Mouse (Mus musculus): ENCODE results near the gene Nudt3. TPM values are rescaled to one million over a fixed set of nuclear protein-coding genes. Genes with fewer than 3 reads are reported as not detected.

Nudt3 gene
- polyA plus RNA-seq, 1 experiment, result 142 TPM

- Histone ChIP-seq H3K79me2 (ENCODE audit: control insufficient read depth, insufficient read depth) (no peaks in the 10 kb centered on the region), H3ac (ENCODE audit: control insufficient read depth, insufficient read length) (peak overlapping the region; percentile 3), H3K27me3 (ENCODE audit: control insufficient read depth, insufficient read depth, insufficient read length) (no peaks in the 10 kb centered on the region), H3K4me2 (ENCODE audit: low read depth) (peak overlapping the region; percentile 87), H3K4me3 (peak overlapping the region; percentile 49), H3K36me3 (ENCODE audit: control insufficient read depth, insufficient read depth) (no peaks in the 10 kb centered on the region)
- TF ChIP-seq E2F4 (IDR thresholded peaks at IDR 0.05; ENCODE audit: insufficient read depth) (no peak), POLR2AphosphoS2 (IDR thresholded peaks at IDR 0.05; ENCODE audit: insufficient read length, low read depth) (peak; percentile 37)
These were observed 57.4 kb downstream of the Nudt3 start for GRCm38 (mm10) chr17:27565942-27566267.

GRCm38 (mm10) chr17:27565163-27565941 lies 57.9 kb downstream of the Nudt3 start, which contains the start of gene AI413582:
TSS of gene AI413582 (minus strand) at chr17:27565756.
- H3K27me3 ChIP-seq (ENCODE audit: control insufficient read depth, insufficient read depth, insufficient read length), result no peaks in the 10 kb centered on the region
- H3K79me2 ChIP-seq (ENCODE audit: control insufficient read depth, insufficient read depth), result no peaks in the 10 kb centered on the region
- peak within 1 kb of the TSS; percentile 3 for H3ac ChIP-seq (ENCODE audit: control insufficient read depth, insufficient read length)
- peak; percentile 40 for TF ChIP-seq POLR2AphosphoS2 (IDR thresholded peaks at IDR 0.05; ENCODE audit: insufficient read length, low read depth)
- no peak for TF ChIP-seq CEBPB (IDR thresholded peaks at IDR 0.05; ENCODE audit: insufficient read depth, poor library complexity, severe bottlenecking)
- no peak for TF ChIP-seq REST (IDR thresholded peaks at IDR 0.05; ENCODE audit: insufficient read depth, insufficient read length)
- TF ChIP-seq TCF3 (IDR thresholded peaks at IDR 0.05; ENCODE audit: insufficient read length, low read depth), result no peak
- peak in 1 of 3 experiments; percentile 37 for TF ChIP-seq MYOG (IDR thresholded peaks at IDR 0.05; ENCODE audit: control insufficient read depth in 1 of 3, insufficient read depth in 1 of 3, insufficient read length in 2 of 3, low read depth in 2 of 3)
- peak; percentile 68 for TF ChIP-seq USF1 (IDR thresholded peaks at IDR 0.05; ENCODE audit: low read depth)
- TF ChIP-seq E2F4 (IDR thresholded peaks at IDR 0.05; ENCODE audit: insufficient read depth), result no peak
- TF ChIP-seq MAX (IDR thresholded peaks at IDR 0.05; ENCODE audit: low read depth), result no peak
- TF ChIP-seq MYOD1 (IDR thresholded peaks at IDR 0.05; ENCODE audit: control insufficient read depth in 1 of 3, insufficient read length in 2 of 3, low read depth in 2 of 3), result peak in 1 of 3 experiments; percentile 49
- no peak for TF ChIP-seq TCF12 (IDR thresholded peaks at IDR 0.05; ENCODE audit: insufficient read depth, poor library complexity, severe bottlenecking)
- TF ChIP-seq POLR2A (IDR thresholded peaks at IDR 0.05; ENCODE audit: insufficient read length, low read depth), result peak; percentile 69
- no peak for TF ChIP-seq SRF (IDR thresholded peaks at IDR 0.05; ENCODE audit: control insufficient read depth, insufficient read length, low read depth)
- no peaks in the 10 kb centered on the region for H3K36me3 ChIP-seq (ENCODE audit: control insufficient read depth, insufficient read depth)
- peak within 1 kb of the TSS; percentile 49 for H3K4me3 ChIP-seq
- peak within 1 kb of the TSS; percentile 87 for H3K4me2 ChIP-seq (ENCODE audit: low read depth)

GRCm38 (mm10) chr17:27564391-27565162 lies 58.7 kb downstream of the Nudt3 start:
- H3K36me3 ChIP-seq (ENCODE audit: control insufficient read depth, insufficient read depth), result no peaks in the 10 kb centered on the region
- peak overlapping the region; percentile 49 for H3K4me3 ChIP-seq

GRCm38 (mm10) chr17:27563771-27564244 lies 59.5 kb downstream of the Nudt3 start:
- Histone ChIP-seq H3K4me2 (ENCODE audit: low read depth) (no peak overlapping the region), H3K27me3 (ENCODE audit: control insufficient read depth, insufficient read depth, insufficient read length) (no peaks in the 10 kb centered on the region), H3K79me2 (ENCODE audit: control insufficient read depth, insufficient read depth) (peaks cover 13% of the 10 kb centered on the region), H3K36me3 (ENCODE audit: control insufficient read depth, insufficient read depth) (no peaks in the 10 kb centered on the region), H3K4me3 (no peak overlapping the region), H3ac (ENCODE audit: control insufficient read depth, insufficient read length) (no peak overlapping the region)
- TF ChIP-seq POLR2AphosphoS2 (IDR thresholded peaks at IDR 0.05; ENCODE audit: insufficient read length, low read depth), result peak; percentile 12
- TF ChIP-seq USF1 (IDR thresholded peaks at IDR 0.05; ENCODE audit: low read depth), result no peak
- TF ChIP-seq MAX (IDR thresholded peaks at IDR 0.05; ENCODE audit: low read depth), result no peak
- no peak for TF ChIP-seq CEBPB (IDR thresholded peaks at IDR 0.05; ENCODE audit: insufficient read depth, poor library complexity, severe bottlenecking)
- TF ChIP-seq MYOD1 (IDR thresholded peaks at IDR 0.05; ENCODE audit: control insufficient read depth in 1 of 3, insufficient read length in 2 of 3, low read depth in 2 of 3), result peak in 1 of 3 experiments; percentile 55
- TF ChIP-seq E2F4 (IDR thresholded peaks at IDR 0.05; ENCODE audit: insufficient read depth), result no peak
- no peak for TF ChIP-seq SRF (IDR thresholded peaks at IDR 0.05; ENCODE audit: control insufficient read depth, insufficient read length, low read depth)
- no peak for TF ChIP-seq TCF12 (IDR thresholded peaks at IDR 0.05; ENCODE audit: insufficient read depth, poor library complexity, severe bottlenecking)
- TF ChIP-seq MYOG (IDR thresholded peaks at IDR 0.05; ENCODE audit: control insufficient read depth in 1 of 3, insufficient read depth in 1 of 3, insufficient read length in 2 of 3, low read depth in 2 of 3), result no peak
- TF ChIP-seq TCF3 (IDR thresholded peaks at IDR 0.05; ENCODE audit: insufficient read length, low read depth), result no peak
- no peak for TF ChIP-seq REST (IDR thresholded peaks at IDR 0.05; ENCODE audit: insufficient read depth, insufficient read length)
- TF ChIP-seq POLR2A (IDR thresholded peaks at IDR 0.05; ENCODE audit: insufficient read length, low read depth), result no peak

More at GRCm38 (mm10) chr17:27564391-27565162, 58.7 kb downstream of the Nudt3 start:
- Histone ChIP-seq H3ac (ENCODE audit: control insufficient read depth, insufficient read length) (no peak overlapping the region), H3K27me3 (ENCODE audit: control insufficient read depth, insufficient read depth, insufficient read length) (no peaks in the 10 kb centered on the region), H3K79me2 (ENCODE audit: control insufficient read depth, insufficient read depth) (peaks cover 7% of the 10 kb centered on the region), H3K4me2 (ENCODE audit: low read depth) (peak overlapping the region; percentile 83)
- TF ChIP-seq MAX (IDR thresholded peaks at IDR 0.05; ENCODE audit: low read depth), result no peak
- peak; percentile 14 for TF ChIP-seq POLR2AphosphoS2 (IDR thresholded peaks at IDR 0.05; ENCODE audit: insufficient read length, low read depth)
